Mouse (Mus musculus) forelimb bud, embryonic 11.5 days (tissue): ENCODE results near the gene Olfr178.

Experiments
- DNase-seq: peaks from one replicate; pipeline ENCODE4 v3.0.0-alpha.2; 2012; ENCODE audit warnings: low read depth, low spot score

Gene Olfr178

GRCm38 (mm10) chr16:58891963-58892362, at the start of gene Olfr178:
Gene Olfr178, minus strand, starts transcription at chr16:58892063.
- DNase-seq: no peak

DNA sequence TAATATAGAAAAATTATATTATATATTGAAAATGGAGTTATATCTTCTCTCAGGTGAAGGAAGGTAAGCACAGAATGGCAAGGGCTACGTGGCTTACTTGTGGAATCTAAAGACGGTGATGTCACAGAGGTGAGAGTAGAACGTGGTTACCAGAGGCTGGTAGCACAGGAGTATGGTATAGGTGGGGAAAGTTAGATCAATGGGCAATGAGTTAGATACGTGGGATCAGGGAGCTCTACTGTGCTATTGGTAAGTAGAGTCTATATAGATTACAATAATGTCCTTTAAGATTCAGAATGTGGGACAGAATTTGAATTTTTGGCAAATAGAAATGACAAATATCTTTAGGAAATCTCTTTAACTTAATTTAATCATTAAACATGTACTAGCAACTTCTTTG, 37.4 kb upstream of the Olfr178 start, which contains the start of gene Olfr180:
Gene Olfr180 (minus strand): TSS at position 101 of the 400 bp plus-strand sequence.
- no peak for DNase-seq

DNA sequence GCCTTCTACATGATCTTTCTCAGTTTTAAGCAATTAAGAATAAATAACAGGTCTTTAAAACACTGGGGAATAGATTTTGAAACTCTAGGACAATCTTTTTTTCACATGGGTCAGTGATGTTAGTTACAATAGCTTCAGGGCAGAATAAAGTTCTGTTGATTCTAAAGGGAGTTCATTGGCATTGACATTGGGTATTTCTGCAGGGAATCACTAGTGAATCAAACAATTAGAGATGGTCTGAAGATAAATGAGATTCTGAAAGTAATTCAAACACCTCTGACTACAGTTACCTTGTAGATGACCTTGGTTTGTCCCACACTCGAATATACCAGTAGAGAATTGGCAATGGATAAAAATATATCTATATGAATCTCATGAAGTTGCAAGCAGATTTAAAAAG, 36.8 kb upstream of the Olfr178 start, which contains the start of gene Olfr181:
Gene Olfr181 (minus strand): TSS at position 101 of the 400 bp plus-strand sequence.
- no peak for DNase-seq

DNA sequence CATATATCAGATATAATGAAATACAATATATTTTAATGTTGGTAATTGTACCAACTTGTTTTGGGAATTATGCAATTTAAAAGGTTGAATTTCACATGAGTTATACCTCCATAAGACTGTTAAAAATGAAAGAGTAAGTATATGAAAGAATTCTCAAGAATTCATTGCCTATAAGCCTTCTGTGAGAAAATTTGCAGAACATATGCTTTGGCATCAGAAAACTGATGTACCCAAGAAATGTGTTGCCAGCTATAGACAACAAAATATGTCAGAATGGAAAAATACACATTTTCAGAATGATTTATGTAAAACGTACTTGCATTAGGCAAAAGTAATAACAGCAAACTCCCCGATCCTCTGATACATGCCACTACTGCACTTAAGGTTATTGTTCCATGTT, 7.4 kb downstream of the Olfr178 start:
- DNase-seq: no peak

DNA sequence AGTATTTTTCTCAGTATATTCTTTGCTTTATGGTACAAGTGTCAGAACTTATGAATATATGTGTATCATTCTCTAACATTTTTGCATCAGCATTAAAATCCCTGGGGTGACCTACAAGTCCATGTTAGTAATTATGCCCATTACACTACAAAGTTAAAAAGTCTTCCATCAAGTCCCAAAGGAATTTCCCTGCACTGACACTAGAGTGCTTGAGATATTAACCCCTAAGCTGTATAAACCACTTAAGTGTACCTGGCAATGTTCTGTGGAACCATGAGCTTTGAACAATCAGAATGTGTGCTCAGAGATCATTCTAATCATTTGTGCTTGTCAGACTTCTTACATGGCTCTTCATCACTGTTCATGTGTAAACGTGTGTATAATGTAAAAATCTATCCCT, 17.2 kb downstream of the Olfr178 start, which contains the start of gene Olfr177:
Gene Olfr177 (minus strand): TSS at position 101 of the 400 bp plus-strand sequence.
- no peak for DNase-seq

GRCm38 (mm10) chr16:58861479-58861878, 30.4 kb downstream of the Olfr178 start:
- DNase-seq: no peak

DNA sequence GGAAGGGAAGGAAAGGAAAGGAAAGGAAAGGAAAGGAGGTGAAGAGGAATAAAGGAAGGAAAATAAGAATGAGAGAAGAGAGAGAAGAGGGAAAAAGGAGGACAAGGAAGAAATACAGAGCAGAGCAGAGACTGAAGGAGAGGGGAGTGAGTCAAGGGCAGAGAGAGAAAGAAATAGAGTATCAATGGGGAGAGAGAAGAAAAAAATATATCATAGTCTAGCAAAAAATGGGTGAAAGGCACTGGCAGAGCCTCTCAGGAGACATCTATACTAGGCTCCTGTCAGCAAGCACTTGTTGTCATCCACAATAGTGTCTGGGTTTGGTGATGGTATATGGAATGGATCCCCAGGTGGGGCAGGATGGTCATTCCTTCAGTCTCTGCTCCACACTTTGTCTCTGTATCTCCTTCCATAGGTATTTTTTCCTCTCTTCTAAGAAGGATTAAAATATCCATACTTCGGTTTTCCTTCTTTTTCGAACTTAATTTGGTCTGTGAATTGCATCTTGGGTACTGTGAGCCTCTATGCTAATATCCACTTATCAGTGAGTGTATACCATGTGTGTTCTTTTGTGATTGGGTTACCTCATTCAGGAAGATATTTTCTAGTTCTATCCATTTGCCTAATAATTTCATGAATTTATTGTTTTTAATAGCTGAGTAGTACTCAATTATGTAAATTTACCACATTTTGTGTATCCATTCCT, 31.7 kb downstream of the Olfr178 start:
- no peak for DNase-seq
